12 mouse cellular contexts compared by ENCODE assay signal in genomic region chr5:74388849-74389248, GRCm38 (mm10).
A peak's percentile ranks its signal among the peaks of the same experiment; 100 is the strongest.
DNase-seq lines count a peak whose midpoint lies in the region; ATAC-seq and TF ChIP-seq lines count a peak whose summit lies in the region.
"Had no signal": no experiment of that assay in that cellular context is flagged by ENCODE, and none has a peak within 500 bp of the region (broad histone marks: within the 10 kb centered on the region; RNA-seq: fewer than 3 reads in every experiment).

No protein-coding gene starts in this region.

- DNase-seq in intestine, embryonic 14.5 days (ENCODE audit: low spot score), result no peak
- peak; percentile 21 for DNase-seq in retina, postnatal 1 day
- DNase-seq in retina, embryonic 14.5 days (ENCODE audit: low spot score), result no peak
- no peak for DNase-seq in heart, embryonic 10.5 days (ENCODE audit: low spot score)
- DNase-seq in limb, embryonic 14.5 days (ENCODE audit: low spot score), result peak; percentile 79
- DNase-seq in thymus, postnatal 4 days, result no peak
- DNase-seq: right cerebral cortex, postnatal 25 days; thymus, postnatal 36 days had no signal

- peaks cover 30% of the 10 kb centered on the region for H3K4me1 ChIP-seq in intestine, embryonic 14.5 days (replicated peaks; ENCODE audit: control insufficient read depth, insufficient read depth, low read length)
- H3K4me1 ChIP-seq in intestine, postnatal 0 days (replicated peaks; ENCODE audit: control insufficient read depth, insufficient read depth, low read length), result peaks cover 9% of the 10 kb centered on the region; the same call in 1 of the 2 replicates
- peaks cover 27% of the 10 kb centered on the region; the same call in 1 of the 2 replicates for H3K4me1 ChIP-seq in heart, embryonic 10.5 days
- peaks cover 44% of the 10 kb centered on the region for H3K4me1 ChIP-seq in limb, embryonic 14.5 days (ENCODE audit: control insufficient read depth, insufficient read depth, low read length)

- H3K27ac ChIP-seq in intestine, embryonic 14.5 days (ENCODE audit: low read depth), result peak overlapping the region; percentile 67
- H3K27ac ChIP-seq in intestine, postnatal 0 days (ENCODE audit: low read depth, low read length), result no peak overlapping the region
- 0 out of 2 replicates have a peak overlapping the region, but pooled peaks have one; percentile 22 for H3K27ac ChIP-seq in heart, embryonic 10.5 days
- peak overlapping the region; percentile 79 for H3K27ac ChIP-seq in limb, embryonic 14.5 days (replicated peaks; ENCODE audit: low read depth, low read length)
- H3K27ac ChIP-seq: left cerebral cortex, adult 2 months had no signal

- ATAC-seq in intestine, embryonic 14.5 days (replicated peaks; ENCODE audit: low FRiP score, low TSS enrichment, low read depth), result no peak
- no peak for ATAC-seq in intestine, postnatal 0 days
- peak; percentile 34 for ATAC-seq in limb, embryonic 14.5 days (ENCODE audit: low FRiP score, low read depth)

- H3K4me3 ChIP-seq in intestine, embryonic 14.5 days (ENCODE audit: low read depth, low read length), result no peak overlapping the region
- H3K4me3 ChIP-seq in intestine, postnatal 0 days (ENCODE audit: low read depth, low read length), result no peak overlapping the region
- no peak overlapping the region for H3K4me3 ChIP-seq in heart, embryonic 10.5 days
- no peak overlapping the region for H3K4me3 ChIP-seq in limb, embryonic 14.5 days (replicated peaks; ENCODE audit: low read length)
- H3K4me3 ChIP-seq: erythroblast, embryonic 14.5 days; left cerebral cortex, adult 2 months had no signal

- no peaks in the 10 kb centered on the region for H3K9me3 ChIP-seq in intestine, embryonic 14.5 days (ENCODE audit: control insufficient read depth, low read length)
- no peaks in the 10 kb centered on the region for H3K9me3 ChIP-seq in intestine, postnatal 0 days (ENCODE audit: control insufficient read depth)
- no peaks in the 10 kb centered on the region for H3K9me3 ChIP-seq in heart, embryonic 10.5 days
- no peaks in the 10 kb centered on the region for H3K9me3 ChIP-seq in limb, embryonic 14.5 days (ENCODE audit: control insufficient read depth, low read length)
- H3K9me3 ChIP-seq: G1E had no signal

- WGBS in intestine, embryonic 14.5 days, result 42% methylated on average over 2 of the region's 2 CpGs
- WGBS in intestine, postnatal 0 days, result 58% methylated on average over 2 of the region's 2 CpGs
- 66% methylated on average over 2 of the region's 2 CpGs for WGBS in heart, embryonic 10.5 days
- WGBS in limb, embryonic 14.5 days, result 9% methylated on average over 2 of the region's 2 CpGs

- TF ChIP-seq CTCF in intestine, postnatal 0 days (IDR thresholded peaks at IDR 0.05; ENCODE audit: low read depth), result no peak

- H3K36me3 ChIP-seq in intestine, embryonic 14.5 days (ENCODE audit: control insufficient read depth, insufficient read depth, low read length), result no peaks in the 10 kb centered on the region
- H3K36me3 ChIP-seq in intestine, postnatal 0 days (ENCODE audit: control insufficient read depth, insufficient read depth), result no peaks in the 10 kb centered on the region
- no peaks in the 10 kb centered on the region for H3K36me3 ChIP-seq in heart, embryonic 10.5 days
- H3K36me3 ChIP-seq in limb, embryonic 14.5 days (ENCODE audit: control insufficient read depth, insufficient read depth, low read length), result no peaks in the 10 kb centered on the region

- H3K27me3 ChIP-seq in intestine, embryonic 14.5 days (replicated peaks; ENCODE audit: control insufficient read depth, insufficient read depth, low read length), result no peaks in the 10 kb centered on the region
- H3K27me3 ChIP-seq in intestine, postnatal 0 days (replicated peaks; ENCODE audit: control insufficient read depth, insufficient read depth, low read length), result no peaks in the 10 kb centered on the region
- no peaks in the 10 kb centered on the region for H3K27me3 ChIP-seq in heart, embryonic 10.5 days (ENCODE audit: insufficient read depth, poor library complexity, severe bottlenecking)
- no peaks in the 10 kb centered on the region for H3K27me3 ChIP-seq in limb, embryonic 14.5 days (ENCODE audit: control insufficient read depth, insufficient read depth, low read length)

- no peak overlapping the region for H3K9ac ChIP-seq in intestine, embryonic 14.5 days (ENCODE audit: low read length)
- H3K9ac ChIP-seq in intestine, postnatal 0 days (ENCODE audit: low read depth, low read length), result no peak overlapping the region
- H3K9ac ChIP-seq in limb, embryonic 14.5 days (ENCODE audit: low read depth, low read length, severe bottlenecking), result no peak overlapping the region

- H3K4me2 ChIP-seq in intestine, embryonic 14.5 days (ENCODE audit: low read length), result no peak overlapping the region
- H3K4me2 ChIP-seq in intestine, postnatal 0 days (replicated peaks; ENCODE audit: low read depth), result no peak overlapping the region
- H3K4me2 ChIP-seq in limb, embryonic 14.5 days (replicated peaks; ENCODE audit: low read depth, low read length, severe bottlenecking), result no peak overlapping the region

- no peak for TF ChIP-seq POLR2A in limb, embryonic 14.5 days (IDR thresholded peaks at IDR 0.05; ENCODE audit: borderline replicate concordance, extremely low read depth, insufficient read depth, insufficient read length)

Comparison
In these comparisons a context has a peak if more than half of its experiments do, and no peak if none do; other contexts are left out.
1. DNase-seq: peak in retina, postnatal 1 day (single experiment) and limb, embryonic 14.5 days (single experiment); none in intestine, embryonic 14.5 days (single experiment), retina, embryonic 14.5 days (single experiment), heart, embryonic 10.5 days (single experiment) and thymus, postnatal 4 days (single experiment).